Mouse (Mus musculus) heart, postnatal 0 days (tissue): ENCODE results near the gene Tgm2. TPM values are rescaled to one million over a fixed set of nuclear protein-coding genes. Genes with fewer than 3 reads are reported as not detected.

Experiments
- ATAC-seq: fragments of 200-750 bp; cut with Nextera tagmentation; 2 replicates; pipeline ENCODE4 v1.8.0; 2017; ENCODE audit warnings: low read depth, moderate number of reproducible peaks, moderate library complexity; ENCODE audit not compliant: insufficient read depth
- DNase-seq: peaks from one replicate; pipeline ENCODE4 v3.0.0-alpha.2; 2016; ENCODE audit warnings: low spot score
- H3K27ac ChIP-seq: fragments of 300-500 bp; sonication (generic); 2 replicates; pipeline ENCODE4 v1.5.1; 2014; ENCODE audit warnings: low read depth, mild to moderate bottlenecking
- H3K27me3 ChIP-seq: fragments of 300-500 bp; sonication (generic); 2 replicates; pipeline ENCODE4 v1.6.1; 2014; ENCODE audit warnings: low read length, mixed read lengths; ENCODE audit not compliant: control insufficient read depth, insufficient read depth
- H3K36me3 ChIP-seq: fragments of 300-500 bp; sonication (generic); replicated peaks from 2 replicates; pipeline ENCODE4 v1.6.1; 2014; ENCODE audit warnings: low read length, mixed read lengths; ENCODE audit not compliant: control insufficient read depth, insufficient read depth
- H3K4me1 ChIP-seq: fragments of 300-500 bp; sonication (generic); 2 replicates; pipeline ENCODE4 v1.6.1; 2014; ENCODE audit warnings: antibody characterized with exemption; ENCODE audit not compliant: control insufficient read depth, insufficient read depth
- H3K4me2 ChIP-seq: fragments of 300-500 bp; sonication (generic); 2 replicates; pipeline ENCODE4 v1.6.1; 2014; ENCODE audit warnings: low read depth, mild to moderate bottlenecking, low read length, moderate library complexity
- H3K4me3 ChIP-seq: fragments of 300-500 bp; sonication (generic); 2 replicates; pipeline ENCODE4 v1.5.1; 2014; ENCODE audit warnings: low read depth, low read length
- H3K9ac ChIP-seq: fragments of 300-500 bp; sonication (generic); replicated peaks from 2 replicates; pipeline ENCODE4 v1.6.1; 2014; ENCODE audit warnings: low read depth, low read length, mixed read lengths
- H3K9me3 ChIP-seq: fragments of 300-500 bp; sonication (generic); replicated peaks from 2 replicates; pipeline ENCODE4 v1.6.1; 2016; ENCODE audit warnings: low read length; ENCODE audit not compliant: control insufficient read depth
- CTCF ChIP-seq: IDR thresholded peaks from 2 replicates; pipeline ENCODE4 v1.5.1; 2016; ENCODE audit warnings: antibody characterized with exemption, control low read depth, low read depth
- EP300 ChIP-seq: IDR thresholded peaks from 2 replicates; pipeline ENCODE4 v1.6.1; 2016; ENCODE audit warnings: antibody characterized with exemption, low read depth
- WGBS: fragments of 180-500 bp; shearing (Covaris S2); extraction: QIAGEN DNeasy Blood & Tissue Kit; methylation state at CpG from one replicate; pipeline ENCODE4 v1.1.7; 2014; 5-methylcytosine and 5-hydroxymethylcytosine counted together
- polyA plus RNA-seq: library from polyadenylated mRNA; unstranded; fragments of >200 nt; fragmentation: Nextera tagmentation; extraction: Ambion mirVana; gene quantifications from 2 replicates; pipeline ENCODE4 v1.2.1, GENCODE M21; 2015
- total RNA-seq: library from RNA; depleted of rRNA; stranded (reverse); fragments of >200 nt; gene quantifications from 2 replicates; pipeline ENCODE4 v1.2.3, GENCODE M21; 2014; ENCODE audit warnings: low replicate concordance

Tgm2 gene
- total and polyA plus RNA-seq, 2 experiments from 2014 or later = 155 to 445 TPM

DNA sequence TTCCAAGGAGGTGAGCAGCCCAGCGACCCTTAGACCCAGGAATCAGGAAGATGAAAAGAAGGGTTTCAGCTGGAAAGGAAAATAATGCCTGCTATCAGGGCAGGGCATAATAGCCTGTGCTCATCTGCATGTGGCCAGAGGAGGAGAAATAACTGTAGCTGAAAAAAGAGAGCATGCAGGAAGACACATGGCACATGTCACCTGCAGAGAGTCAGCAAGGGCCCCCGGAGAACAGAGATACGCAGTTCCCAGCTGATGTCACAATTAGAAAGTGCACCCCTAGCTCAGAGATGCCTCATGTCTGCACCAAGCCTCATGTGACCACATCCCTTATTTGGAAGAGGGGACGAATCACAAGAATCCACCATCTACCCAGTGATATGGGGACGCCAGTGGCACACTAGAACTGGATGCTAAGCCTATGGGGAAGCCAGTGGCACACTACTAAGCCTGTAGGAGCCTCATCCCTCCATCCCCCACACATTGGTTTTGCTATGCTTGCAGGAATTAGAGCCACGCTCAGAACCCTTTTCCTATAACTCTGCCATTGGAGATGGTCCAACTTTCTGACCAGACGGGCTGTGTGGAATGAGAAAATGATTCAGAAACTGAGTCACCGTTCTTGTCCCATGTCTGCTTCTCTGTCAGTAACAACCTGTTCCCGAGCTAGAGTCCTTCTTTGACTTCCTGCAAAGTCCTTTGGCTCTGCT, 21.4 kb upstream of the Tgm2 start:
- peak overlapping the region; percentile 79 for H3K27ac ChIP-seq
- H3K4me3 ChIP-seq = no peak overlapping the region
- 23% methylated on average over 9 of the region's 9 CpGs for WGBS
- ATAC-seq (peak; percentile 27; the same call in 1 of the 2 replicates), DNase-seq (peak; percentile 30)
- no peaks in the 10 kb centered on the region for H3K36me3 ChIP-seq
- no peaks in the 10 kb centered on the region for H3K9me3 ChIP-seq
- peaks cover 29% of the 10 kb centered on the region for H3K4me1 ChIP-seq
- no peak overlapping the region for H3K4me2 ChIP-seq
- no peak for TF ChIP-seq CTCF
- TF ChIP-seq EP300 = no peak
- H3K27me3 ChIP-seq = no peaks in the 10 kb centered on the region
- H3K9ac ChIP-seq = no peak overlapping the region

DNA sequence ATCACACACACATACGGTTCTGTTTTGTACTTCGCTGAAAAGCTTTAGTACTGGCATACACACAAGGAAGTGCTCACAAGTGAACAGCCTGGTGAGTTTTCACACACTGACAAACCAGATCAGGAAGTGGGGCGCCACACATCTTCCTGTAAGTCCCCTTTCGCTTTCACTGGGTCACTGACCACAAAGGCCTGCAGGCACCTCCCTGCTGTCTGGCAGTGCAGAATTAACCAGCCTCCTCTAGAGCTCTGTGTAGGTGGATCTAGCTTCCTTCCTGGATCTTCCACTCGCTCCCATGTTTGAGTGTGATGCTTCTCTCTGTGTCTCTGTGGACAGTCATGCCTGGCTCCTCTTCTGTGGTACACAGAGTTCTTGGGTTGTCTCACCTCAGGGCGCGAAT, 20.4 kb upstream of the Tgm2 start:
- no peak for ATAC-seq
- peak; percentile 35 for DNase-seq
- peak overlapping the region; percentile 18 for H3K27ac ChIP-seq
- TF ChIP-seq CTCF (no peak), EP300 (0 out of 2 replicates have a peak, but pooled peaks have one; percentile 37)
- no peak overlapping the region for H3K9ac ChIP-seq
- no peak overlapping the region for H3K4me3 ChIP-seq
- H3K27me3 ChIP-seq = no peaks in the 10 kb centered on the region
- no peaks in the 10 kb centered on the region for H3K9me3 ChIP-seq
- WGBS = 66% methylated on average over 7 of the region's 7 CpGs
- H3K4me2 ChIP-seq = peak overlapping the region; percentile 8; the same call in 1 of the 2 replicates
- H3K36me3 ChIP-seq = no peaks in the 10 kb centered on the region
- H3K4me1 ChIP-seq = peaks cover 29% of the 10 kb centered on the region

DNA sequence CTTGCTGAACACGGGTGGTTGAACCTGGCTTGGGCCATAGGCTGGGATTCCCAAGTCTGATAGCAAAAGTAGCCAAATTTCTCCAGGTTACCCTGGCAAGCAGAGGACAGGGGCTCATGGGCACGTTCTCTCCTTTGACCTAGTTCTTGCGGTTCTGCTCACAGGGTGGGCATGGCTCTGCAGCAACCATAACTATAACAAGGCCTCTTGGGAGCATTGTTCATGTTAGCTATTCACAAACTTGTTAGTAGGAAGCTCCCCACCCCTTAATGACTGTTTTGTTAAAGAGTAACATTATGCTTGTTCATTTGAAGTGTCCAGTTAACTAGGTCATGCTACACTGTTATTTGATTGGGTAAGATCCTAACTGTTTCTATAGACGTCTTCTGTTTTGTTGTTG, 19.5 kb upstream of the Tgm2 start:
- 86% methylated on average over 4 of the region's 4 CpGs for WGBS
- DNase-seq = no peak
- H3K27me3 ChIP-seq = no peaks in the 10 kb centered on the region
- TF ChIP-seq EP300 = no peak
- no peak for TF ChIP-seq CTCF
- H3K9me3 ChIP-seq = no peaks in the 10 kb centered on the region
- ATAC-seq = no peak
- no peak overlapping the region for H3K9ac ChIP-seq
- H3K4me3 ChIP-seq = no peak overlapping the region
- H3K4me2 ChIP-seq = no peak overlapping the region
- H3K36me3 ChIP-seq = no peaks in the 10 kb centered on the region
- no peak overlapping the region for H3K27ac ChIP-seq
- peaks cover 29% of the 10 kb centered on the region for H3K4me1 ChIP-seq

DNA sequence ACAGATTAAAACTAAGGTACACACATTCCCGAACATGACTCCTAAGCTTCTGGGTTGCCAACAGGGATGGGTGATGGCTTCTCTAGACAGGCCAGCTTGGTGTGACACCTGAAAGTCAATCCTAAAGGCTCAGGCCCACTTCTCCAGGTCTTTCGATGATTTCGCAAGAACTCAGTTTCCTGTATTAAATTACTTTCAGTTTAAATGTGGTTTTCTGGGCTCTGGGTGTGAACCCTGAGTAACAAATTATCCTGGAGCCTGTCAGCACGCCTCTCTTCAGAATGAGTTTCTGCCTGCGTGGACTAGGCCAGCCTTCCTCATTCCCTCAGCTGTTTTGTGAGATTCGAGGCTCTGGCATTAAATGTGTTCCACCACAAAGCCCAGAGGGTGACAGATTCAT, 16.8 kb upstream of the Tgm2 start:
- no peaks in the 10 kb centered on the region for H3K36me3 ChIP-seq
- H3K9me3 ChIP-seq = no peaks in the 10 kb centered on the region
- ATAC-seq = no peak
- H3K4me3 ChIP-seq = no peak overlapping the region
- H3K27me3 ChIP-seq = no peaks in the 10 kb centered on the region
- H3K4me2 ChIP-seq = no peak overlapping the region
- no peak overlapping the region for H3K9ac ChIP-seq
- TF ChIP-seq EP300 = no peak
- no peak for TF ChIP-seq CTCF
- no peak for DNase-seq
- 75% methylated on average over 6 of the region's 6 CpGs for WGBS
- no peak overlapping the region for H3K27ac ChIP-seq
- peaks cover 8% of the 10 kb centered on the region for H3K4me1 ChIP-seq

DNA sequence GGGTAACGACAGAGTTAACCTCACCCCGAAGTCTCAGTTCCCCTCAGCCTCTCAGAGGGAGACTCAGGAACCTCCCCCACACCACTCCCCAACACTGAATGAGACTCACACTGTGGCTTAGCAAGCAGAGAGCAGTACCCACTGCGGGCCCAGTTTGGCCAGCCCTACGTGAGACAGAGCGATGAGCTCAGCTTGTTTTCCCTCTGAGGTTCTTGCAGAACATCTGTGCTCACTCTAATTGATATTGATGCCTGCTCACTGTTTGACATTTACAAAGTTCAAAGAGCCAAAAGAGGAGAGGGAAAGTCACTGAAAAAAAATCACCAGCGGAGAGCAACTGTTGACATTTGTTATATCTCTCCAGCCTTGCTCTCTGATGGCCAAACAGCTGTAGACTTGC, 15.5 kb upstream of the Tgm2 start:
- TF ChIP-seq CTCF = no peak
- no peak for TF ChIP-seq EP300
- no peaks in the 10 kb centered on the region for H3K36me3 ChIP-seq
- H3K9me3 ChIP-seq = no peaks in the 10 kb centered on the region
- H3K27ac ChIP-seq = no peak overlapping the region
- ATAC-seq (no peak), DNase-seq (no peak)
- H3K4me2 ChIP-seq = no peak overlapping the region
- no peaks in the 10 kb centered on the region; the same call in 1 of the 2 replicates for H3K4me1 ChIP-seq
- no peaks in the 10 kb centered on the region for H3K27me3 ChIP-seq
- 73% methylated on average over 6 of the region's 6 CpGs for WGBS
- H3K9ac ChIP-seq = no peak overlapping the region
- no peak overlapping the region for H3K4me3 ChIP-seq
